Mouse (Mus musculus): ENCODE measurements at regions not wholly inside any gene's neighbourhood (a gene's known extent, or its start where the extent isn't known, plus 50 kb on each side); places are given as distances from the start of the nearest gene placed in this dataset.

- no peak for DNase-seq (ENCODE audit: low read depth)
Observed at GRCm38 (mm10) chr11:44156490-44157345, 243.1 kb upstream of the Il12b start.

- DNase-seq (ENCODE audit: low read depth): no peak
Observed at GRCm38 (mm10) chr11:44158236-44158635, 241.6 kb upstream of the Il12b start.

GRCm38 (mm10) chr11:44161734-44162418, 238.0 kb upstream of the Il12b start:
- DNase-seq (ENCODE audit: low read depth): no peak

GRCm38 (mm10) chr11:44163049-44163448, 236.8 kb upstream of the Il12b start:
- no peak for DNase-seq (ENCODE audit: low read depth)

- no peak for DNase-seq (ENCODE audit: low read depth)
Observed at GRCm38 (mm10) chr11:44163748-44164147, 236.1 kb upstream of the Il12b start.

- DNase-seq (ENCODE audit: low read depth): no peak
Observed at GRCm38 (mm10) chr11:44164186-44164585, 235.7 kb upstream of the Il12b start.

- no peak for DNase-seq (ENCODE audit: low read depth)
Observed at GRCm38 (mm10) chr11:44167724-44168500, 232.0 kb upstream of the Il12b start.

GRCm38 (mm10) chr11:44172478-44172877, 227.4 kb upstream of the Il12b start:
- DNase-seq (ENCODE audit: low read depth): no peak

GRCm38 (mm10) chr11:44173196-44173595, 226.7 kb upstream of the Il12b start:
- no peak for DNase-seq (ENCODE audit: low read depth)

- no peak for DNase-seq (ENCODE audit: low read depth)
Observed at GRCm38 (mm10) chr11:44174548-44174947, 225.3 kb upstream of the Il12b start.

GRCm38 (mm10) chr11:44179711-44180110, 220.2 kb upstream of the Il12b start:
- DNase-seq (ENCODE audit: low read depth): no peak

- no peak for DNase-seq (ENCODE audit: low read depth)
Observed at GRCm38 (mm10) chr11:44183823-44184222, 216.0 kb upstream of the Il12b start.

GRCm38 (mm10) chr11:44185218-44185890, 214.5 kb upstream of the Il12b start:
- DNase-seq (ENCODE audit: low read depth): no peak

- DNase-seq (ENCODE audit: low read depth): no peak
Observed at GRCm38 (mm10) chr11:44188202-44188601, 211.7 kb upstream of the Il12b start.

GRCm38 (mm10) chr11:44193806-44194205, 206.1 kb upstream of the Il12b start:
- no peak for DNase-seq (ENCODE audit: low read depth)

- DNase-seq (ENCODE audit: low read depth): no peak
Observed at GRCm38 (mm10) chr11:44202716-44203115, 197.1 kb upstream of the Il12b start.

GRCm38 (mm10) chr11:44204384-44204783, 195.5 kb upstream of the Il12b start:
- DNase-seq (ENCODE audit: low read depth): no peak

GRCm38 (mm10) chr11:44206866-44207265, 193.0 kb upstream of the Il12b start:
- no peak for DNase-seq (ENCODE audit: low read depth)

GRCm38 (mm10) chr11:44211871-44212441, 187.9 kb upstream of the Il12b start:
- peak; percentile 5 for DNase-seq (ENCODE audit: low read depth)

GRCm38 (mm10) chr11:44214095-44214494, 185.8 kb upstream of the Il12b start:
- DNase-seq (ENCODE audit: low read depth): no peak

GRCm38 (mm10) chr11:44216346-44216745, 183.5 kb upstream of the Il12b start:
- no peak for DNase-seq (ENCODE audit: low read depth)

GRCm38 (mm10) chr11:44219971-44220370, 179.9 kb upstream of the Il12b start:
- no peak for DNase-seq (ENCODE audit: low read depth)
